Comparison of ENCODE assay signal across 8 mouse cellular contexts in the genomic region with DNA sequence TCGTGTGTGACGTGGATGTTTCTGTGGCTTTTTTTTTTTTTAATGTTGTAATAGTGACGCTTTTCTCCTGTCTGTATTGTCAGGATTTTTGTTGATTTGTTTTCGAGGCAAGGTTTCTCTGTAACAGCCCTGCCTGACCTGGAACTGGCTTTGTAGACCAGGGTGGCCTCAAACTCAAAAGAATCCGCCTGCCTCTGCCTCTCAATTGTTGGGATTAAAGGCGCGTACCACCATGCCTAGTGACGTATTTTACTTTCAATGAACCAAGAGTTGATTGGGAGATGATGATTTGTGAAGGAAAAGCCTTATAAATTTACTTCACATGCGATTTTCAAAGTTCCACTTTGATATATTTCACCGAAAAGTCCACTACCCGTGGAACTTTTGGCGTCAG. TPM values are rescaled to one million over a fixed set of nuclear protein-coding genes. Genes with fewer than 3 reads are reported as not detected.
A peak's percentile ranks its signal among the peaks of the same experiment; 100 is the strongest.
DNase-seq lines count a peak whose midpoint lies in the region; ATAC-seq and TF ChIP-seq lines count a peak whose summit lies in the region.

TSS of gene Gabpb1 (minus strand) at position 216 of the 394 bp plus-strand sequence.

- TF ChIP-seq CTCF in CH12.LX (conservative IDR thresholded peaks at IDR 0.05 in 1 of 2, IDR thresholded peaks at IDR 0.05 in 1 of 2; ENCODE audit: low read depth in 2 of 2, low read length in 2 of 2) = no peak

- peaks cover 58% of the 10 kb centered on the region for H3K79me2 ChIP-seq in CH12.LX (replicated peaks; ENCODE audit: control insufficient read depth, extremely low read depth, insufficient read depth, poor library complexity, severe bottlenecking)

- peaks cover 2 to 32% of the 10 kb centered on the region in 2 experiments; a peak in 3 of 4 replicates for H3K4me1 ChIP-seq in CH12.LX (ENCODE audit: control insufficient read depth in 1 of 2, insufficient read depth in 2 of 2)
- peaks cover 21% of the 10 kb centered on the region for H3K4me1 ChIP-seq in limb, embryonic 12.5 days (replicated peaks)

- TF ChIP-seq EP300 in CH12.LX (IDR thresholded peaks at IDR 0.05; ENCODE audit: low read length) = no peak

- peaks cover 0 to 12% of the 10 kb centered on the region in 2 experiments for H3K36me3 ChIP-seq in CH12.LX (replicated peaks in 1 of 2; ENCODE audit: control insufficient read depth in 1 of 2, insufficient read depth in 1 of 2, low read length in 1 of 2)
- peaks cover 28% of the 10 kb centered on the region for H3K36me3 ChIP-seq in limb, embryonic 12.5 days

- H3K9me3 ChIP-seq in CH12.LX (replicated peaks; ENCODE audit: low read length) = no peaks in the 10 kb centered on the region
- H3K9me3 ChIP-seq in limb, embryonic 12.5 days = peaks cover 5% of the 10 kb centered on the region; the same call in 1 of the 2 replicates

- peak within 1 kb of the TSS; percentile 95 for H3K27ac ChIP-seq in CH12.LX (ENCODE audit: insufficient read depth, low read depth)
- peak within 1 kb of the TSS; percentile 100 for H3K27ac ChIP-seq in limb, embryonic 12.5 days

- no peaks in the 10 kb centered on the region for H3K27me3 ChIP-seq in CH12.LX (replicated peaks)
- no peaks in the 10 kb centered on the region for H3K27me3 ChIP-seq in limb, embryonic 12.5 days

- no peak for TF ChIP-seq RAD21 in CH12.LX (IDR thresholded peaks at IDR 0.05; ENCODE audit: low read depth, low read length)

- peak within 1 kb of the TSS; percentile 96 for H3K4me2 ChIP-seq in CH12.LX (ENCODE audit: insufficient read depth, low read depth, poor library complexity, severe bottlenecking)
- peak within 1 kb of the TSS; percentile 76 for H3K4me2 ChIP-seq in limb, embryonic 12.5 days

- no peak for ATAC-seq in limb, embryonic 12.5 days (ENCODE audit: insufficient number of reproducible peaks, insufficient read depth, low FRiP score, low TSS enrichment, low read depth)
- ATAC-seq in neutrophil, adult 5-6 weeks (ENCODE audit: extremely low read depth, insufficient number of reproducible peaks, low FRiP score, poor library complexity, severe bottlenecking) = no peak

- H3K4me3 ChIP-seq in CH12.LX (replicated peaks in 1 of 3; ENCODE audit: low read depth in 2 of 3, low read length in 2 of 3, poor library complexity in 1 of 3) = peak within 1 kb of the TSS; percentile 75 to 93 (median 89)
- H3K4me3 ChIP-seq in limb, embryonic 12.5 days (replicated peaks) = peak within 1 kb of the TSS; percentile 98

- H3K9ac ChIP-seq in CH12.LX (ENCODE audit: insufficient read depth, low read depth) = peak within 1 kb of the TSS; percentile 74
- H3K9ac ChIP-seq in limb, embryonic 12.5 days (replicated peaks) = peak within 1 kb of the TSS; percentile 99

- DNase-seq in gastrocnemius, postnatal 10 days = no peak
- DNase-seq in gastrocnemius, postnatal 36 days = no peak
- DNase-seq in CH12.LX (ENCODE audit: extremely low read depth) = peak; percentile 34
- peak; percentile 39 for DNase-seq in embryo, embryonic 11 days
- DNase-seq in heart, postnatal 14 days = no peak
- DNase-seq in thymus, adult 18-20 months = no peak

- 27% methylated on average over 12 of the region's 12 CpGs for WGBS in limb, embryonic 12.5 days

- no peak for TF ChIP-seq POLR2A in CH12.LX (IDR thresholded peaks at IDR 0.05; ENCODE audit: low read depth, low read length)

- in situ Hi-C loops in CH12.LX (cut with MboI; ENCODE audit: low pct_ligation_motif_present, low pct_unique_long_range_greater_than_20kb, low sequenced_read_pairs) = no loop called here

- dilution Hi-C loops in CH12.LX (cut with MboI; ENCODE audit: extremely low pct_ligation_motif_present, extremely low pct_unique_long_range_greater_than_20kb, low sequenced_read_pairs) = no loop called here

- intact Hi-C loops in gastrocnemius, postnatal 36 days (cut with DNase I) = no loop called here
- intact Hi-C loops in heart, postnatal 14 days (cut with DNase I) = no loop called here

TF ChIP-seq in CH12.LX, 34 proteins besides CTCF, POLR2A, EP300 and RAD21:
- TF ChIP-seq SIN3A (IDR thresholded peaks at IDR 0.05; ENCODE audit: low read length) (0 out of 2 replicates have a peak, but pooled peaks have one; percentile 20), POLR2AphosphoS2 (IDR thresholded peaks at IDR 0.05; ENCODE audit: low read depth, low read length) (no peak), MXI1 (IDR thresholded peaks at IDR 0.05; ENCODE audit: low read depth, low read length) (0 out of 2 replicates have a peak, but pooled peaks have one; percentile 20), CHD1 (IDR thresholded peaks at IDR 0.05; ENCODE audit: low read depth, low read length) (peak; percentile 69; the same call in 1 of the 2 replicates), MAZ (IDR thresholded peaks at IDR 0.05; ENCODE audit: low read depth, low read length) (no peak)

RNA-seq across cellular contexts. Expression of gene Gabpb1, which starts in this region (rescaled TPM):
- 10 to 100 TPM; 12.7 to 16.6 TPM for total RNA-seq in gastrocnemius, postnatal 10 days (2021)
- total RNA-seq in gastrocnemius, postnatal 36 days (2021) = 1 to 10 TPM; 5.8 to 6.4 TPM
- 23.9 and 25.5 TPM in 2 replicates for total RNA-seq in CH12.LX (2012; rRNA removed)
- 50.1 and 56.8 TPM in 2 replicates for total RNA-seq in CH12.LX (2014; rRNA removed)
- polyA plus RNA-seq in CH12.LX (2012; ENCODE audit: insufficient read length, low read depth) = 50.2 and 52.1 TPM in 2 replicates
- total RNA-seq in heart, postnatal 14 days (2021) = 10 to 100 TPM; 14.2 to 17.4 TPM
- polyA plus RNA-seq in limb, embryonic 12.5 days (2016; fragmentation: Nextera tagmentation; extraction: Ambion mirVana) = 89.2 and 91.2 TPM in 2 replicates
- 45.4 and 51.4 TPM in 2 replicates for total RNA-seq in neutrophil, adult 5-6 weeks (2017)

Comparison
In these comparisons a context has a peak if more than half of its experiments do, and no peak if none do; other contexts are left out.
1. DNase-seq: peak in CH12.LX (single experiment) and embryo, embryonic 11 days (single experiment); none in gastrocnemius, postnatal 10 days (single experiment), gastrocnemius, postnatal 36 days (0 of 2), heart, postnatal 14 days (0 of 2) and thymus, adult 18-20 months (0 of 2).